Mouse (Mus musculus): ENCODE measurements around the gene Atf5. TPM values are rescaled to one million over a fixed set of nuclear protein-coding genes. Genes with fewer than 3 reads are reported as not detected.
A peak's percentile ranks its signal among the peaks of the same experiment; 100 is the strongest.

Atf5 gene
- polyA plus RNA-seq, 1 experiment from 2014 or later: 1.8 TPM

MicroRNAs within 50 kb of the gene (microRNA counts, 519-probe panel; counts per million panel counts)
- 322 counts per million, percentile 70 among the panel's probes with 10 or more counts for microRNA mmu-miR-707

Small RNA genes within 50 kb of the gene (microRNA-seq; reads per million reads assigned to microRNA genes)
- not detected for gene Mir707

Other genes with a start within 250 kb of the Atf5 start
- gene Napsa, start 244.3 kb downstream of the Atf5 start, polyA plus RNA-seq (2014; fragmentation: Nextera tagmentation; extraction: Ambion mirVana): 0.35 and 0.92 TPM in 2 replicates
- gene Kcnc3, start 226.0 kb downstream of the Atf5 start, polyA plus RNA-seq (2014; fragmentation: Nextera tagmentation; extraction: Ambion mirVana): not detected in 2 replicates
- 0.40 and 1.9 TPM in 2 replicates for gene Myh14, start 145.8 kb downstream of the Atf5 start, polyA plus RNA-seq (2014; fragmentation: Nextera tagmentation; extraction: Ambion mirVana)
- not detected in 2 replicates for gene Izumo2, start 107.9 kb downstream of the Atf5 start, polyA plus RNA-seq (2014; fragmentation: Nextera tagmentation; extraction: Ambion mirVana)
- gene Vrk3, start 68.2 kb downstream of the Atf5 start, polyA plus RNA-seq (2014; fragmentation: Nextera tagmentation; extraction: Ambion mirVana): 30.9 and 36.1 TPM in 2 replicates
- 0.51 and 0.61 TPM in 2 replicates for gene Zfp473, start 65.6 kb downstream of the Atf5 start, polyA plus RNA-seq (2014; fragmentation: Nextera tagmentation; extraction: Ambion mirVana)
- 41.5 and 41.7 TPM in 2 replicates for gene Nup62, start 570 bp downstream of the Atf5 start, polyA plus RNA-seq (2014; fragmentation: Nextera tagmentation; extraction: Ambion mirVana)
- 0.77 and 0.91 TPM in 2 replicates for gene Il4i1, start 271 bp downstream of the Atf5 start, polyA plus RNA-seq (2014; fragmentation: Nextera tagmentation; extraction: Ambion mirVana)
- 33.4 and 61.6 TPM in 2 replicates for gene Akt1s1, start 32.3 kb upstream of the Atf5 start, polyA plus RNA-seq (2014; fragmentation: Nextera tagmentation; extraction: Ambion mirVana)
- 44.5 and 53.5 TPM in 2 replicates for gene Tbc1d17, start 32.4 kb upstream of the Atf5 start, polyA plus RNA-seq (2014; fragmentation: Nextera tagmentation; extraction: Ambion mirVana)
- gene Pnkp, start 40.5 kb upstream of the Atf5 start, polyA plus RNA-seq (2014; fragmentation: Nextera tagmentation; extraction: Ambion mirVana): 19.4 and 22.7 TPM in 2 replicates
- 279 and 310 TPM in 2 replicates for gene Ptov1, start 53.1 kb upstream of the Atf5 start, polyA plus RNA-seq (2014; fragmentation: Nextera tagmentation; extraction: Ambion mirVana)
- gene Med25, start 76.1 kb upstream of the Atf5 start, polyA plus RNA-seq (2014; fragmentation: Nextera tagmentation; extraction: Ambion mirVana): 52.6 and 59.5 TPM in 2 replicates
- gene Fuz, start 79.4 kb upstream of the Atf5 start, polyA plus RNA-seq (2014; fragmentation: Nextera tagmentation; extraction: Ambion mirVana): 11.9 and 14.5 TPM in 2 replicates
- gene Ap2a1, start 112.8 kb upstream of the Atf5 start, polyA plus RNA-seq (2014; fragmentation: Nextera tagmentation; extraction: Ambion mirVana): 54.0 and 58.8 TPM in 2 replicates
- gene Tsks, start 126.5 kb upstream of the Atf5 start, polyA plus RNA-seq (2014; fragmentation: Nextera tagmentation; extraction: Ambion mirVana): not detected in 2 replicates
- gene Cpt1c, start 158.2 kb upstream of the Atf5 start, polyA plus RNA-seq (2014; fragmentation: Nextera tagmentation; extraction: Ambion mirVana): 8.0 and 11.1 TPM in 2 replicates
- gene Prmt1, start 169.9 kb upstream of the Atf5 start, polyA plus RNA-seq (2014; fragmentation: Nextera tagmentation; extraction: Ambion mirVana): 134 and 145 TPM in 2 replicates
- gene Irf3, start 181.0 kb upstream of the Atf5 start, polyA plus RNA-seq (2014; fragmentation: Nextera tagmentation; extraction: Ambion mirVana): 57.6 and 60.9 TPM in 2 replicates
- 34.7 and 35.4 TPM in 2 replicates for gene Bcl2l12, start 182.1 kb upstream of the Atf5 start, polyA plus RNA-seq (2014; fragmentation: Nextera tagmentation; extraction: Ambion mirVana)
- 36.2 and 36.8 TPM in 2 replicates for gene Scaf1, start 199.7 kb upstream of the Atf5 start, polyA plus RNA-seq (2014; fragmentation: Nextera tagmentation; extraction: Ambion mirVana)
- gene Rras, start 201.3 kb upstream of the Atf5 start, polyA plus RNA-seq (2014; fragmentation: Nextera tagmentation; extraction: Ambion mirVana): 98.6 and 108 TPM in 2 replicates
- 6.7 and 8.7 TPM in 2 replicates for gene Prr12, start 236.2 kb upstream of the Atf5 start, polyA plus RNA-seq (2014; fragmentation: Nextera tagmentation; extraction: Ambion mirVana)
- gene Nosip, start 245.8 kb upstream of the Atf5 start, polyA plus RNA-seq (2014; fragmentation: Nextera tagmentation; extraction: Ambion mirVana): 48.5 and 53.8 TPM in 2 replicates
- 13.4 and 14.5 TPM in 2 replicates for gene Prrg2, start 246.0 kb upstream of the Atf5 start, polyA plus RNA-seq (2014; fragmentation: Nextera tagmentation; extraction: Ambion mirVana)

Measured in heart, embryonic 14.5 days (tissue).